Mouse (Mus musculus): ENCODE data around the gene Gm26661.

Gene Gm26661

GRCm38 (mm10) chr14:7791532-7792159, at the start of gene Gm26661:
Gene Gm26661 (plus strand): TSS chr14:7791587.
- peak; percentile 43 for DNase-seq

- DNase-seq: peak; percentile 37
Observed at GRCm38 (mm10) chr14:7748944-7749763, 42.2 kb upstream of the Gm26661 start.

DNA sequence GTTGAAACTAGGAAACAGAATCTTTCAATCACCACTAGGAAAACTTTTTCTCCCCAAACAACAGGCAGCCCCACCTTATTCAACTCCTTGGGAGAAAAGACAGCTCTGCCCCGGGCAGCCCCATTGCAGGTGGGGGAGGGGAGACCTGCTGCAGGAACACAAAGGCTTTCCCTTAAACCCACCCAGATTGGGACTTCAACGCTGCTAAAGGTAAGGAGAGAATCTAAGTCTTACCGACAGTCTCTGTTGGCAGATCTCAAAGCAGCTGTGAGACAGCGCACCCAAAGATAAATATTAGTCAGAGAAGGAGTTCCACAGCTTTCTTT, 41.7 kb upstream of the Gm26661 start:
- no peak for DNase-seq

GRCm38 (mm10) chr14:7765569-7766314, 25.6 kb upstream of the Gm26661 start:
- peak; percentile 89 for DNase-seq

GRCm38 (mm10) chr14:7773714-7774389, 17.5 kb upstream of the Gm26661 start:
- DNase-seq: peak; percentile 73

- DNase-seq: no peak
Observed at GRCm38 (mm10) chr14:7786073-7786472, 5.3 kb upstream of the Gm26661 start.

DNA sequence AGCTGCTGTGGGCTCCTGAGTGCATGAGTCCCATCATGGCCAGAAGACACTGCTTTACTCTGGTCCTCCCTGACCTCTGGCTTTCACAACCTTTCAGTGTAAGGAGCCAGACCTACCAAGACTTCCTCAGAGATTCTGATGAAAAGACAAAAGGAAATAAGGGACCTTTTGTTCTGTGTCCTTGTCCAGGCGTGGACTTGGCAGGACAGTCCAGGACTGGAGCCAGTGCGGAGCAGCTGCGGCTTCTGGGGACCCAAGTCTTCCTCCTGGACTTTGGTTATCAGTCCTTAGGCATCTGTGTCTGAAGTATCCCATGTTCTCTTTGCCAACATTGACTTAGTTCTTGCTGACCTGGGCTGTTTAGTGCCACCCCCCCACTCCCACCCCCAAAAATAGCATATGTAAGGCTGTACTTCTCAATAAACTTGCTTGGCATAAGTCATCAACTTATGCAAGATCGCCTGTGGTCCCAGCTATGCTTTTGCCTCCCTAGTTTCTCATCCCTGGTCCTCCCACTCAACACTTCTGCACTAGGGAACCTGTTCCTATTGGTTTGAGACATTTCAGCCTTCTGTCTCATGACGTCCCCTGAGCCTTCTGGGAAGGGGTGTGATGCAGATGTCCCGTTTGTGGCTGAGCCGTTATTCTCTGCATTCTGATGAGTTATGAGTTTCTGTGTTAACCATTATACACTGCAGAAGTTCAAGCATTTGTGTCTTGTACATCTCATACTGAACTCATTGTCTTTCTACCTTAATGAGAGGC, 1.9 kb upstream of the Gm26661 start:
- no peak for DNase-seq

- no peak for DNase-seq
Observed at GRCm38 (mm10) chr14:7791061-7791531, 291 bp upstream of the Gm26661 start.

- DNase-seq: no peak
Observed at GRCm38 (mm10) chr14:7795961-7796360, 4.6 kb downstream of the Gm26661 start.

- DNase-seq: no peak
Observed at GRCm38 (mm10) chr14:7800611-7801010, 9.2 kb downstream of the Gm26661 start.

- peak; percentile 59 for DNase-seq
Observed at GRCm38 (mm10) chr14:7801831-7802230, 10.4 kb downstream of the Gm26661 start.

DNA sequence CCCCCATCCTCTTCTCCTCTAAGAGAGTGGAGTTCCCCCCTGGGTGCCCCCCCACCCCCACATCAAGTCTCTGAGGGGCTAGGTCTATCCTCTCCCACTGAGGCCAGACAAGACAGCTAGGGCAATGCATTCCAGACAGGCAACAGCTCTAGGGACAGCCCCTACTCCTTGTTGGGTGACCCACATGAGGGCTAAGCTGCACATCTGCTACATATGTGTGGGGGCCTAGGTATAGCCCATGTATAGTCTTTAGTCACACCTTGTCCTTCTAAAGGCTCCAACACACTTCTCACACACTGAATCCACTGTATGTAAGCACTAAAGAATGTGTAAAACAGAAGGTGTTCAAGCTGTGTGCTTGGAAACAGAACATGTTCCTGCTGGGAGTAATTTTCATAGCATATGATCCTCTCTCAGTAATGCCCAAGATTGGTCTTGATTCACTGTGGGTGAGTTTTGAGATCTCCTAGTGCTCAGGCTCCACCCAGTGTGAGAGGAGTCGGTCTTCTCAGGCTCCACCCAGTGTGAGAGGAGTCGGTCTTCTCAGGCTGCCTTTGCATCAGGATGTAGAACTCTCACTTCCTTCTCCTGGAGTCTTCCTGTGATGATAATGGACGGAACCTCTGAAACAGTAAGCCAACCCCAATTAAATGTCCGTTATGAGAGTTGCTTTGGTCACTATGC, 12.6 kb downstream of the Gm26661 start:
- DNase-seq: no peak

- DNase-seq: no peak
Observed at GRCm38 (mm10) chr14:7804558-7804905, 13.1 kb downstream of the Gm26661 start.

GRCm38 (mm10) chr14:7807711-7808110, 16.3 kb downstream of the Gm26661 start:
- DNase-seq: no peak

DNA sequence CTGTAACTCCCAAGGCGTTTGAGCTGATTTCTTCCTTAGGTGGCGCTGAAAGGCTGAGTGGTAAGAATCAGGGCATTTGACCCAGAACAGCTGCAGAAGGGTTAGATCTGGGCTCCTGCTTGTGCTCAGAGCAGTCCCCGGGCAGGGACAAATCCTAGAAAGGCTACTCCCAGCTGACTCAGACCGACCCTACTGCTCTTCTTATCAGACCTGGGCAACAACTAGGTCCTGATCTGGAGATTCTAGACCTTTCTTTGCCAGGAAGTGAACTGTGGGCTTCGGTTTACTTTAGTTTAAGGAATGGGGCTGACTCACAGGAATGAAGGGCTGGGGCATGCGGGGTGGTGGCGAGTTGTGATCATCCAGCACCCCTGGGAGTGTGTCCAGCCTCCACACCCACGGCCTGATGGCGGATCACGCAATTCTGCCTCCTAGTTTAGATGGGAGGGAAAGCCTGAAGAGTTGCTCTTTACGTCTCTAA, 17.2 kb downstream of the Gm26661 start:
- no peak for DNase-seq

GRCm38 (mm10) chr14:7809043-7809955, 17.9 kb downstream of the Gm26661 start:
- DNase-seq: no peak

DNA sequence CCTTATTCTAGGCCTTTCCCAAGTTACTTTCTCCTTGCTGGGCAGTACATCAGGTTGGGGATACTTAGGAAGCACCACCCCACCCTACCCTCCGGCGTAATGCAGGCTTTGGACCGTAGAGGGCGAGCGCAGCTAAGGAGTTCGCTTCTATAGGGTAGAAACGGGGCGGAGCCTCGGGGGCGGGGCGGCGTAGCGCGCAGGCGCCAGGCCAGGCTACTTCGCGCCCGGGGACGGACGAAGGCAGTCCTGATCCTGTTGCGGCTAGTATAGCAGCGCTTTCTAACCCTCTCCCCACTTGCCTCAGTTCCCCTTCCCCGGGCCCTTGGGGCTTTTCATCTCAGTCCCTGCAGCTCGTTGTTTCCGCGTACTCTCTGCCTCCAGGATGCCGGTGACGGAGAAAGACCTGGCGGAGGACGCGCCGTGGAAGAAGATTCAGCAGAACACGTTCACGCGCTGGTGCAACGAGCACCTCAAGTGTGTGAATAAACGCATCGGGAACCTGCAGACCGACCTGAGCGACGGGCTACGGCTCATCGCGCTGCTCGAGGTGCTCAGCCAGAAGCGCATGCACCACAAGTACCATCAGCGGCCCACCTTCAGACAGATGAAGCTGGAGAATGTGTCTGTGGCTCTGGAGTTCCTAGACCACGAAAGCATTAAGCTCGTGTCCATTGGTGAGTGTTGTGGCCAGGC, 26.5 kb downstream of the Gm26661 start, which contains the start of gene Flnb:
Gene Flnb, plus strand, starts transcription at position 188 of the 693 bp plus-strand sequence.
- DNase-seq: peak; percentile 97

DNA sequence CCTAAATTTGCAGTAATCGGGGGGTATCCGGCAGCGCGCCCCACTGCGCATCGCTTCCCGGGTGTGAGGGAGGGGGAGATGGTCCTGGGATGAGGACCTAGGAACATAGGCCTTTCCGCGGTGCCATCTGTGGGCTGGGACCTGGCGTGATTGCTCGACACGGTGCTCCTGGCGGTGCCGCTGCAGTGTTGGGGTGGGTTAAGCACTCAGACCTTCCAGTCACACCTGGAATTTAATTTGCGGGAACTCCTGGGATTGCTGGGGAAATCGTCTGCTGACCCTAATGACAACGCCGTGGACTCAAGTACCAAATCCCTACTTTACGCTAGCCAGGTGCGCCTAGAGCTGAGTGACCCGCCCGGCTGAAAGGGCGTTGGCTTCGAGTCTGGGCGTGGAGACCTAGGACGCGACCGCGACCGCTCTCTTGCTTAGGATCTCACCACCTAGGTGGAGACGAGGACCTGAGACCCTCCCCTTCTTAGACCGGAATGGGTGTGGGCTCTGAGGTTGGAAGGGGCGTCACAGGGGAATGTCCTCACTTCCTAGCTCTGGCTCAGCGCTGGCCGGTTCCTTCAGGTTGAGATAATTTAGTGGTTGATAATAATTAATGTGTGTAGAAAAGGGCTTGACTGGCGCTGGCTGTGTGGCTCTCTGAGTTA, 27.2 kb downstream of the Gm26661 start:
- no peak for DNase-seq

DNA sequence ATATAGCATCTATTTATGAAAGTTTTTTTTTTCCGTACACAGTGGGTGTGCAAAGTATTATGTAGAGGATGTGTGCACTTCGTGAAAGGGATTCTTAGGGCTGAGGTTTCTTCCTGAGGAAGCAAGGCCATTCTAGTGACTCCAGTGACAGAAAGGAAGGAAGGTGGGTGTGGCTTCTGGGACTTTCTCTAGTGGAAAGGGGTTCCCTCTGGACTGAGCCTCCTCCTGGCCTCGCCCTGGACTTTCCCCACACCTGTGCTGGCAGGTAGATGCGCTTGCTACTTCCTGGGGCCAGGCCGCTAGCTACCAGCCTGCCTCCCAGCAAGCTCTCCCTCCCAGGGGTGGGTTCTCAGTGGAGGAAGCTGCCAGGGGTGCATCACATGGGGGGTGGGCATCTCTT, 28.1 kb downstream of the Gm26661 start:
- no peak for DNase-seq
